Mouse (Mus musculus): ENCODE measurements at regions not wholly inside any gene's neighbourhood (a gene's known extent, or its start where the extent isn't known, plus 50 kb on each side); places are given as distances from the start of the nearest gene placed in this dataset.

- no peak for DNase-seq (ENCODE audit: low read depth, low spot score)
Measured at GRCm38 (mm10) chr12:25297960-25298359, 201.0 kb upstream of the Id2 start.

DNA sequence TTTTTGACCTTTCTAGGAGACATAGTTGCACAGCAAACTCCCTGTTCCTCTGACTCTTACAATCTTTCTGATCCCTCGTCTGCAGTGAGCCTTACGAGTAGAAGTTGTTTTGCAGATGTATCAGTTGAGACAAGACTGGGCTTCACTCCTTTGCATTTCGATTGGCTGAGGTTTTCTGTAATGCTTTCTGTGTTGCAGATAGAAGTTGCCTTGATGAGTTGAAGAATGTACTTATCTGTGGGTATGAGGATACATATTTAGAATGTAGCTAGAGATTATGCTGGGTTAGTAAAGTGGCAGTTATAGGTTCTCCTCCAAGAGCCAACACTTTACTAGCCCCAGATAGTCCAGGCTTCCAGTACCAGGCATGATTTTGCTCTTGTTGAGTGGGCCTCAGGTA lies 199.7 kb upstream of the Id2 start:
- 93% methylated on average over 3 of the region's 3 CpGs for WGBS
- no peak for DNase-seq (ENCODE audit: low read depth, low spot score)

- WGBS, result 81% methylated on average over 4 of the region's 4 CpGs
- no peak for DNase-seq (ENCODE audit: low read depth, low spot score)
Measured at GRCm38 (mm10) chr12:25294179-25295025, 197.5 kb upstream of the Id2 start.

DNA sequence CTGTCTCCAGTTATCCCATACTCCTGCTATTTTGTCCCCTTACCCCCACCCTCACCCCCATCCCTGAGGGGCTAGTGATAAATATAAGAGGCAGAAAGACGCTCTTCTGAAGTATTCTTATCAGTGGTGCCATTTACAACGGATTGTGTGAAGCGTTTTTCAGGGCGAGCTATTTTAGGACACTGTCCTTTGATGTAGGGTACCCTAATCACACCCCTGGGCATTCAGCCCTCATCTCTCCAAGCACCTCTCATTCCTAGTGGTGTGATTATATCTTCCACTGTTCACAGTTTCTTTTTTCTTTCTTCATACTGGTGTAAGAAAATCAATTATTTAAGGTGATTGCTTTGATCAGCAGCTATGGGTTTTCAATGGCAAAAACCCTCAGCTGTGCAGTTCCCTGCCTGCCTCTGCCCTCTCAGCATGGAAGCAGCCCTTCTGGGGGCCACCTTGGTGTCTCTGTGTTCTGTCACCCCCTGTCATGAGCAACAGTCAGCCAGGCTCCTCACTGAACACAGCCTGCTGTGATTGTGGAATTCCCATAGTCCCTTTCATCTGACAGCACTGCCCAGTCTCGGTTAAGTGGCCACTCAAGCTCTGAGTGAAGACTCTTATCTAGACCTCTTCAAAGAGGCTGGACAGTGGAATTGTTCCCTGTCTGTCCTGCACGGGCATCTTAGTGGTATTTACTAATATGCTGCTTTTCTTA lies 196.7 kb upstream of the Id2 start:
- no peak for DNase-seq (ENCODE audit: low read depth, low spot score)
- WGBS, result 65% methylated on average over 6 of the region's 6 CpGs

- 82% methylated on average over 2 of the region's 2 CpGs for WGBS
- no peak for DNase-seq (ENCODE audit: low read depth, low spot score)
Measured at GRCm38 (mm10) chr12:25289381-25289780, 192.4 kb upstream of the Id2 start.

DNA sequence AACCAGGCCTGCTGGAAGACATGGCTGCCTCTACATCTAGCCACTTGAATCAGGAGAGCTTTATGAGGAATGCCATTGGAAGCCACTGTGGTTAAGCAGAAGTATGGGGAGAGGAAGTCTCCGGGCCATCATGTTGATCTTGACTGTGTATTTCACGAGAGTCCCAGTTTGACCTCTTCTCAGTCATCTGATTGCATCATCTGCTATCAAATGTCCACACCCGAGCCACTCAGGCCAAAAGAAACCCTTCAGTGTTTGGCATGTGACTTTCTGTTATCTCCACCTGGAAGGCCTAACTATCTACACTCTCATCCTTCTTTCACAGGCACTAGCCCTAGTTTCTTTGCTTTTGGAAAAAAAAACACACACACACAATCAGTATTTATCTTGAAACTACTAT lies 186.9 kb upstream of the Id2 start:
- DNase-seq (ENCODE audit: low read depth, low spot score), result no peak
- 34% methylated on average over 3 of the region's 3 CpGs for WGBS

- no peak for DNase-seq (ENCODE audit: low read depth, low spot score)
- 68% methylated on average over 1 of the region's 1 CpGs for WGBS
Measured at GRCm38 (mm10) chr12:25281438-25281837, 184.5 kb upstream of the Id2 start.

GRCm38 (mm10) chr12:25273631-25274305 lies 176.8 kb upstream of the Id2 start:
- no peak for DNase-seq (ENCODE audit: low read depth, low spot score)

GRCm38 (mm10) chr12:25272752-25273125 lies 175.8 kb upstream of the Id2 start:
- DNase-seq (ENCODE audit: low read depth, low spot score), result no peak
- WGBS, result 34% methylated on average over 3 of the region's 3 CpGs

More at GRCm38 (mm10) chr12:25273631-25274305, 176.8 kb upstream of the Id2 start:
- WGBS, result 46% methylated on average over 6 of the region's 6 CpGs

DNA sequence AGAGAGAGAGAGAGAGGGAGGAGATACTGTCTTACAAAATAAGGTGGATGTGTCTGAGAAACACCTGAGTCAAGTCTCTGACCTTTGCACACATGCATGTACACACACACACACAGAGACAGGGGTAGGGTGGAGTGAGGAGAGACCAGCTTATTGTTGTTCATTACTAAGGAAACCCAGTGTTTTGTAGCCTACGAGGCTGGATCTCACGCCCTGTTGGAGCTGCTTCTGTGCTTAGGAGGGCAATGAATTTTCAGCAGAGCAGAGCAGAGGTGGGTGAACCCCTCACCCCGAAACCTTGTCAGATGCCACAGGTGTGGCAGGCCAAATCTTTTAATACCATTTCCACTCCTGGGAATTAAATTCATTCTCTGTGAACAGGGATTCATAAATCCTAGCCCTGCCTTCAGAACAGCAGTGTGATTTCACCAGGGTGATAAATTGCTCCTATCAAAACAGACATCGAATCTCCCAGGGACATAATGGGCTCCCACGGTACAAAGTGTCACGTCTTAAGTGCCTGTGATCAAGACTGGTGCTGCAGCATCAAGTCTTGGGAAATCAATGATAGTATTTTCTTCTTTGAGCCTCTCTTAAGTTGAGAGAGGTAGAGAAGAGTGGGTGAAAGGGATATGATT lies 175.3 kb upstream of the Id2 start:
- no peak for DNase-seq (ENCODE audit: low read depth, low spot score)
- 17% methylated on average over 6 of the region's 6 CpGs for WGBS

DNA sequence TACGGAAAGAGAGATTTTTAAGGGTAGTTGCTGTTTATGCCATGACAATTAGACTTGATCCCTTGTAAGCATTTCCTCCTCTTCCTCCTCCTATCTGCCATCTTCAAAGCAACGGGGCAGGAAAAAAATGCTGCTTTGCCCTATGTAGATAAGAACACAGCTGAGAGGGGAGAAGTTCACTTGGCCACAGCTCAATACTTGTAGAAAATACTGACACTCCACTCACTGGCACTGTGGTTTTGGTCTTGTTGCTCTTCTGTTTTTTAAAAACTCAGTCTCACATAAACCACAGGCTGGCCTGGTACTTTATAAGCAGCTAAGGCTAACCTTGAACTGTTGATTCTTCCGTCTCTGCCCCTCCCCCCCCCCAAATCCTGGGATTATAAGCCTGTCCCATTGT lies 172.9 kb upstream of the Id2 start:
- WGBS, result 34% methylated on average over 3 of the region's 3 CpGs
- no peak for DNase-seq (ENCODE audit: low read depth, low spot score)

- 47% methylated on average over 18 of the region's 18 CpGs for WGBS
- DNase-seq (ENCODE audit: low read depth, low spot score), result no peak
Measured at GRCm38 (mm10) chr12:25268871-25269850, 172.2 kb upstream of the Id2 start.

GRCm38 (mm10) chr12:25268323-25268722 lies 171.4 kb upstream of the Id2 start:
- no peak for DNase-seq (ENCODE audit: low read depth, low spot score)
- 63% methylated on average over 7 of the region's 7 CpGs for WGBS

DNA sequence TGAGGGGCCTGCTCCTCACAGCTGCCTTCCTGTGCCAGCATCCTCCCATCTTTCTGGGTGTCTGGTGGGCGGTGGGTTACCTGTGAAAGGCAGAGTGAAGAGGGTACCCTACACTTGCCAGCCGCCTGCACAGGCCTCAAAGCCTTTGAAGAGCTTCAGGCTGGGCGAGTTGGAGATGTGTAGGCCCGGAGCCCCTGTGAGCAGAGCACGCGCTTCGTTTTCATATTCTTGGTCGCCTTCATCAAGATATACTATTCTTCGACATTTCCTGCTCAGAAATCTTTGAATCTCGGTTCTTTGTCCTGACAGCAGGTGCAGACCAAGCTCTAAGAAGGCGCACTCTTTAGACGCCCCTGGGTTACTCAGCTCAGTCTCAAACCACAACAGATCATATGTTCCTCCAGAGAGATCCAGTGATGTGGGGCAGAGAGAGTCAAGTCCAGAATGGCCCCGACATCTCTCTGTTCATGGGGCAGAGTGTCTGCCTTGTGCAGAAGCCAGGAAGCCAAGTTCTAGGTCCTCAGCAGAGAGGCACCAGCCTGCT lies 170.7 kb upstream of the Id2 start:
- 93% methylated on average over 13 of the region's 13 CpGs for WGBS
- no peak for DNase-seq (ENCODE audit: low read depth, low spot score)

DNA sequence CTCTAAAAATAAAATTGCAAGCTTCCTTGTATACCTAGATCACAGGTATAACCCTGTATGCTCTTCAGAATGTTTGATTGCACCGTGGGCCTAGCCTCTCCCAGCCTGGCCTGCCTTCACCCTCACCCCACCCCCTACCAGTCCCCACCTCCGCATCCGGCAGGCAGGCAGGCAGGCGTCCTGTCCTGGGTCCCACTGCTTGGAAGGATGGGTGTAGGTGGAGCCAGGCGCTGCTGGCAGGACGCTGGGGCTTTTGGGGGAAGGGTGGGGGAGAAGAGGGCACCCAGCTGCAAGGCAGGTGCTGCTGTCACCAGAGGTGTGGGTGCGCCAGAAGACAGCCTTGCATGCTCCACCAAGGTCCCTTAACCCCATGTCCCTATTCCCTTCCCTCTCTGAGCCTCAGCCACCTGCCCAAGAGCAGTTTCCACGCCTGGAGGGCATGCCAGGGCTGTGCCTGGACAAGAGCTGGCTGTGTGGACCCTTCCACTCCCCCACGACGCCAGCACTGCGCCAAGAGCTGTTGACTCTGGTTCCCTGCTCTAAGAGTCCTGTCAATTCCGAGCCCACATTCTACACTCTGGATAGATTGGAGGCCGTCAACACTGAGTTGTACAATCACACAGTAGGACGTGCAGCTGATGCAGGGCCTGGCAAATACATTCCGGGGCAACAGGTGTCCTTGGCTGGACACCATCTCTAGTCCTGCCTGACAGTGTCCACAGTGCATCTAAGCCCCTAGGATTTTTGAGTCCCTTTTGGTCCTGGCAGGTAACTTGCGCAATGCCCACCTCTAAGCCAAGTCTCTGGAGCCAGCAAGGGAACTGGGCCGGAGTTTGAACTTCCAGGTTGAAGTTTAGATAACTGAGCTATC lies 170.0 kb upstream of the Id2 start:
- DNase-seq (ENCODE audit: low read depth, low spot score), result no peak
- WGBS, result 81% methylated on average over 17 of the region's 17 CpGs

DNA sequence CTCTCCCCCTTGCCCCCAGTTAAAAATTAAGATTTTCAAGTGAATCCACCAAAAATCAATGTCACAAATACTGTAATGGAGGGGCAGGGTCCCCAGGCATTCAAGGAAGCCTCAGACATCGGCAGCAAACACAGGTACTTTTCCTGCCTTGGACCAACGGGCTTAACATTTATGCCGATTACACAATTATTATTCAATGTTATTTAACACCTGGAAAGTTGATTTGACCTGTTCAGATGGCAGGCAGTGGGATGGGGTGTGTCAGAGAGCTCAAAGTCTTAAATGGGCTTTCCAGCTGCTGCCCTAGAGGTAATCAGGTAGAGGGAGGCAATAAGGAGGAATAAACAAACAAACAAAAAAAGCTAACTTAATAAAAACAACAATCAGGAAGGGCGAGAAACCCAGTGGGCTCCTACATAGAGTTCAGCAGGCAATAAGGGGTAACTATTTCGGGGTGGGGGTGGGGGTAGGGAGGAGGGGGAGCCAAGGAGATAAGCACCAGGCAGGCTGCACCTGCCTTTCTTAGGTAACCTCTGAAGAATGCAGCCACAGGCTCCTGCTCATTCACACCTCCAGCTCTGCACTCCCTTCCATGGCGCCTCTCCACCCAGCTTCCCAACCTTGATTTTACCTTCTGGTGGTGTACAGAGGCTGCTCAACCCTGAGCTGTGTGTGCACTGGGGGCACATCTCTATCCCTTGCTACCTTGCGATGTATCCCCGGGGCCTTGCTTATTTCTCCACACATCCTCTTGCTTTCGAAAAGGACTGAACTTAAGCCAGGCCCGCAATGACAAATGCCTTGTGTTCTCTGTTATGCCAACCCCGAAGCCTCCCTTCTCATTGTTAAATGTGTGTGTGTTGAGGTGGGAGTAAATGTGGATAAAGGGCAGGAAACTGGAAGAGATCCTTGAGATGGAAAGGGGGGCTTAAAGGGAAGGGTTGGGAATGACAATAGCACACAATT lies 168.9 kb upstream of the Id2 start:
- 41% methylated on average over 11 of the region's 11 CpGs for WGBS
- no peak for DNase-seq (ENCODE audit: low read depth, low spot score)

DNA sequence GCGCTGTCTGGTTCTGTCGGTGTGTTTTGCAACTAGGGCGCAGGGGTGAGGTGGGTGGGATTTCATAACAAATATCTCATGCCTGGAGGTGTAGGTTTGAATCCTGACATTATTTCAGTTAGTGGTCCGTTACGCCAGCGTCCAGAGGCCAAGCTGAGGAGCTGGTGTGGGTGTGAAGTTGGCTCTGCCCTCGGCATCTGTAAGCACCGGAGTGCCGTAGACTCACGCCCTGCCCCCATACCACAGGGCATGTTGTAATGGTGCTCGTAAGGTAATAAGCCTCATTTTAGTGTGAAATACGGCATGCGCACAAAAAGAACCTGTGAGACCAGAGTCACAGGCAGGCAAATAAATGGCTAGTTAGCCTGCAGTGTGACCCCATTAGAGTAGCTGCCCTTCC lies 168.1 kb upstream of the Id2 start:
- WGBS, result 49% methylated on average over 13 of the region's 13 CpGs
- DNase-seq (ENCODE audit: low read depth, low spot score), result no peak
